8 mouse cellular contexts compared by ENCODE assay signal in genomic region chr7:44553196-44553764, GRCm38 (mm10). TPM values are rescaled to one million over a fixed set of nuclear protein-coding genes. Genes with fewer than 3 reads are reported as not detected.
A peak's percentile ranks its signal among the peaks of the same experiment; 100 is the strongest.
DNase-seq lines count a peak whose midpoint lies in the region; ATAC-seq lines count a peak whose summit lies in the region.

No protein-coding gene starts in this region.

- DNase-seq in MEL-GATA-1-ER (ENCODE audit: extremely low read depth, low read depth): peak; percentile 83
- peak; percentile 53 to 62 for DNase-seq in left cerebral cortex, postnatal 14 days (ENCODE audit: low spot score in 2 of 2)
- peak; percentile 47 for DNase-seq in right cerebral cortex, postnatal 25 days
- DNase-seq in urinary bladder, postnatal 4 days (ENCODE audit: low spot score in 2 of 2): peak; percentile 78 to 89

- WGBS in forebrain, embryonic 15.5 days: under 1% methylated on average over 32 of the region's 32 CpGs
- 1% methylated on average over 32 of the region's 32 CpGs for WGBS in hindbrain, embryonic 13.5 days

- H3K27ac ChIP-seq in brown adipose tissue, adult 24 weeks (replicated peaks; ENCODE audit: low read depth, low read length): peak overlapping the region; percentile 95
- peak overlapping the region; percentile 86 for H3K27ac ChIP-seq in forebrain, embryonic 15.5 days (replicated peaks)
- peak overlapping the region; percentile 91 for H3K27ac ChIP-seq in hindbrain, embryonic 13.5 days

- peak overlapping the region; percentile 99 for H3K4me3 ChIP-seq in brown adipose tissue, adult 24 weeks (ENCODE audit: insufficient read depth, low read depth, low read length)
- H3K4me3 ChIP-seq in forebrain, embryonic 15.5 days: peak overlapping the region; percentile 65
- H3K4me3 ChIP-seq in hindbrain, embryonic 13.5 days: peak overlapping the region; percentile 71

- ATAC-seq in forebrain, embryonic 15.5 days (replicated peaks): peak; percentile 60
- ATAC-seq in hindbrain, embryonic 13.5 days (ENCODE audit: low FRiP score): peak; percentile 76
- ATAC-seq in megakaryocyte-erythroid progenitor cell, adult 5-6 weeks (replicated peaks; ENCODE audit: low FRiP score, low TSS enrichment, poor library complexity, severe bottlenecking): peak; percentile 60

- H3K27me3 ChIP-seq in forebrain, embryonic 15.5 days: peaks cover 2% of the 10 kb centered on the region; the same call in 1 of the 2 replicates
- peaks cover 24% of the 10 kb centered on the region; the same call in 1 of the 2 replicates for H3K27me3 ChIP-seq in hindbrain, embryonic 13.5 days

- 0 out of 2 replicates have a peak, but pooled peaks cover 3% of the 10 kb centered on the region for H3K4me1 ChIP-seq in brown adipose tissue, adult 24 weeks (ENCODE audit: control insufficient read depth, insufficient read depth, insufficient read length, low read length)
- H3K4me1 ChIP-seq in forebrain, embryonic 15.5 days: peaks cover 15% of the 10 kb centered on the region
- H3K4me1 ChIP-seq in hindbrain, embryonic 13.5 days (replicated peaks): peaks cover 18% of the 10 kb centered on the region

- H3K36me3 ChIP-seq in forebrain, embryonic 15.5 days: peaks cover 24% of the 10 kb centered on the region
- peaks cover 31% of the 10 kb centered on the region for H3K36me3 ChIP-seq in hindbrain, embryonic 13.5 days

- H3K9ac ChIP-seq in forebrain, embryonic 15.5 days (replicated peaks): peak overlapping the region; percentile 39
- peak overlapping the region; percentile 65 for H3K9ac ChIP-seq in hindbrain, embryonic 13.5 days

- peak overlapping the region; percentile 67 for H3K4me2 ChIP-seq in forebrain, embryonic 15.5 days (replicated peaks)
- H3K4me2 ChIP-seq in hindbrain, embryonic 13.5 days: peak overlapping the region; percentile 70

- H3K9me3 ChIP-seq in forebrain, embryonic 15.5 days: no peaks in the 10 kb centered on the region
- H3K9me3 ChIP-seq in hindbrain, embryonic 13.5 days: no peaks in the 10 kb centered on the region

- intact Hi-C loops in left cerebral cortex, postnatal 14 days (cut with DNase I): loop anchor here (10.0 kb wide), 1 partner anchor 158 kb away; no protein-coding TSS in a partner anchor

RNA-seq across cellular contexts. Expression of gene Nr1h2, which starts 0.5 kb away (rescaled TPM):
- polyA plus RNA-seq in brown adipose tissue, adult 24 weeks (2012; ENCODE audit: insufficient read depth, insufficient read length, missing spikeins): 49.1 and 54.3 TPM in 2 replicates
- 70.5 and 79.5 TPM in 2 replicates for polyA plus RNA-seq in forebrain, embryonic 15.5 days (2015; fragmentation: Nextera tagmentation; extraction: Ambion mirVana)
- 69.8 and 70.9 TPM in 2 replicates for polyA plus RNA-seq in hindbrain, embryonic 13.5 days (2015; fragmentation: Nextera tagmentation; extraction: Ambion mirVana)
- total RNA-seq in left cerebral cortex, postnatal 14 days (2021): 10 to 100 TPM; 51.0 to 60.7 TPM
- 68.7 and 69.2 TPM in 2 replicates for total RNA-seq in megakaryocyte-erythroid progenitor cell, adult 5-6 weeks (2014; fragmentation: Nextera tagmentation)
- total RNA-seq in megakaryocyte-erythroid progenitor cell, adult 5-6 weeks (2017): 28.8 and 59.9 TPM in 2 replicates

RNA-seq across cellular contexts. Expression of gene Pold1, which starts 4.6 kb away (rescaled TPM):
- polyA plus RNA-seq in brown adipose tissue, adult 24 weeks (2012; ENCODE audit: insufficient read depth, insufficient read length, missing spikeins): 2.6 and 3.9 TPM in 2 replicates
- polyA plus RNA-seq in forebrain, embryonic 15.5 days (2015; fragmentation: Nextera tagmentation; extraction: Ambion mirVana): 46.9 and 54.1 TPM in 2 replicates
- 24.4 and 28.8 TPM in 2 replicates for polyA plus RNA-seq in hindbrain, embryonic 13.5 days (2015; fragmentation: Nextera tagmentation; extraction: Ambion mirVana)
- 1 to 10 TPM; 4.2 to 7.0 TPM for total RNA-seq in left cerebral cortex, postnatal 14 days (2021)
- total RNA-seq in megakaryocyte-erythroid progenitor cell, adult 5-6 weeks (2014; fragmentation: Nextera tagmentation): 194 and 214 TPM in 2 replicates
- total RNA-seq in megakaryocyte-erythroid progenitor cell, adult 5-6 weeks (2017): 61.0 and 90.8 TPM in 2 replicates

RNA-seq across cellular contexts. Expression of gene Napsa, which starts 18.9 kb away (rescaled TPM):
- polyA plus RNA-seq in brown adipose tissue, adult 24 weeks (2012; ENCODE audit: insufficient read depth, insufficient read length, missing spikeins): 0.96 TPM in 1 of 2 replicates, not detected in the other
- 1.0 and 1.6 TPM in 2 replicates for polyA plus RNA-seq in forebrain, embryonic 15.5 days (2015; fragmentation: Nextera tagmentation; extraction: Ambion mirVana)
- 1.1 and 1.7 TPM in 2 replicates for polyA plus RNA-seq in hindbrain, embryonic 13.5 days (2015; fragmentation: Nextera tagmentation; extraction: Ambion mirVana)
- total RNA-seq in left cerebral cortex, postnatal 14 days (2021): not detected
- 5.3 and 10.3 TPM in 2 replicates for total RNA-seq in megakaryocyte-erythroid progenitor cell, adult 5-6 weeks (2014; fragmentation: Nextera tagmentation)
- 2.0 and 11.0 TPM in 2 replicates for total RNA-seq in megakaryocyte-erythroid progenitor cell, adult 5-6 weeks (2017)

RNA-seq across cellular contexts. Expression of gene Spib, which starts 21.4 kb away (rescaled TPM):
- not detected in 2 replicates for polyA plus RNA-seq in brown adipose tissue, adult 24 weeks (2012; ENCODE audit: insufficient read depth, insufficient read length, missing spikeins)
- not detected in 2 replicates for polyA plus RNA-seq in forebrain, embryonic 15.5 days (2015; fragmentation: Nextera tagmentation; extraction: Ambion mirVana)
- not detected in 2 replicates for polyA plus RNA-seq in hindbrain, embryonic 13.5 days (2015; fragmentation: Nextera tagmentation; extraction: Ambion mirVana)
- total RNA-seq in left cerebral cortex, postnatal 14 days (2021): under 1 TPM in 1 of 2 experiments, not detected in 1; 0.15 TPM
- total RNA-seq in megakaryocyte-erythroid progenitor cell, adult 5-6 weeks (2014; fragmentation: Nextera tagmentation): 0.67 and 4.7 TPM in 2 replicates
- not detected in 2 replicates for total RNA-seq in megakaryocyte-erythroid progenitor cell, adult 5-6 weeks (2017)

RNA-seq across cellular contexts. Expression of gene Mybpc2, which starts 28.8 kb away (rescaled TPM):
- 10.9 and 25.7 TPM in 2 replicates for polyA plus RNA-seq in brown adipose tissue, adult 24 weeks (2012; ENCODE audit: insufficient read depth, insufficient read length, missing spikeins)
- 0.13 and 0.15 TPM in 2 replicates for polyA plus RNA-seq in forebrain, embryonic 15.5 days (2015; fragmentation: Nextera tagmentation; extraction: Ambion mirVana)
- polyA plus RNA-seq in hindbrain, embryonic 13.5 days (2015; fragmentation: Nextera tagmentation; extraction: Ambion mirVana): 0.08 and 0.18 TPM in 2 replicates
- total RNA-seq in left cerebral cortex, postnatal 14 days (2021): under 1 TPM in 1 of 2 experiments, not detected in 1; 0.30 TPM
- total RNA-seq in megakaryocyte-erythroid progenitor cell, adult 5-6 weeks (2014; fragmentation: Nextera tagmentation): 0.48 TPM in 1 of 2 replicates, not detected in the other
- total RNA-seq in megakaryocyte-erythroid progenitor cell, adult 5-6 weeks (2017): not detected in 2 replicates

Comparison
In these comparisons a context has a peak if more than half of its experiments do, and no peak if none do; other contexts are left out.
1. Peak in every context shown above with its lines: DNase-seq, ATAC-seq, H3K4me3 ChIP-seq and H3K27ac ChIP-seq.